Mouse (Mus musculus) cerebellum, adult 11-12 months (tissue): ENCODE measurements around the gene Emilin2.

Experiments
- DNase-seq: peaks from one replicate; pipeline ENCODE4 v3.0.0; 2022

Gene Emilin2

DNA sequence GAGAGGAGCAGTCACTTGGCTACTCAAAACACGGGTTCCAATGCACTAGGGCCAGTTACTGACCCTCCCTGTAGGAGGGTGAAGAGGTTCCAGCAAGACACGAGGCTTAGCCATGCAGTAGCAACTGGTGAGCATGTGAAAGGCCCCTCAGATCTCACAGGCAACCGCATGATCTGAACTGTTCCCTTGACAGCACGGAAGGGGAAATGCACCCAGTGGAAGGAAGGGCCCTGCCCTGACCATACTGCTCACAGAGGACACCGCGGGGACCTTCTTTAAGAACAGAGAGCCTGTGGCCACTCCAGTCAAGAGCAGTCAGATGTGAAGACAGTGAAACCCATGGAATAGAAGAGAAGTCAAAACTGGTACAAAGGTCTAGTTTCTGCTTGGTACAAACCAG, 48.6 kb downstream of the Emilin2 start:
- DNase-seq: no peak

DNA sequence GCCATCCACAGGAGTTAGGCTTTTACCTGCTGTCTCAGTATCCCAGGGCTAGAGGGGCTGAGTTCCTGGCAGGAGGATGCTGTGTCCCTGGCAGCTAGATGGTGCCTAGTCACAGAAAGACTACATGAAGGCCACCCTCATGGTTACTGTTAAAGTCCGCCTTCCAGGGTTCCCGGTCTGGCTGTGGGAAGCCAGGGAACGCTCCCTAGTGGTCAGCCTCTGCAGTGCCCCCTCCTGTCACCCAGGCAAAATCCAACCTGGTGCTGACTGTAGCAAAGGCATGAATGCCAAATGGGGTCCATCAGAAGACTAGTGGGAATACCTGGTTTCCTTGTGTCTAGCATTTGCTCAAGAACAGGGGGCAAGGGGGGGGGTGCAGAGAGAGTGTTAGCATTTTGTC, 51.1 kb downstream of the Emilin2 start:
- DNase-seq: no peak

DNA sequence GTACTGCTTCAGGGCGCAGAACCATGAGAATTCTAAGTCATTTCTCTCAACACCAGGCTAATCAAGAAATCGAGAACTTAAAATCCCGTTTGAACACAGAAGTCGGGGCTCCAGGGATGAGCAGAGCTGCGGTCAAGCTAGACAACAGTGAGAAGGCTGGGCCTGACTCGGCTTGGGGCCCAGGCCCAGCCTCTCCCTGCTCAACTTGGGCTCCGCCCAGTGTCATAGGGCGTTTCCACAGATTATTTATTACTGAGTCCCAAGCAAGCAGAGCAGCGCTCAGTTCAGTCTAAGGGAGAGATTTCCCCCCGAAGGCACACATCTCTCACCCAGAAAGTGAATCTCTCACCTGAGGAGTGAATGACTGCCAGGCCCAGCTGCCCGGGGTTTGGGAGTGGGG, 52.1 kb downstream of the Emilin2 start:
- DNase-seq: no peak

DNA sequence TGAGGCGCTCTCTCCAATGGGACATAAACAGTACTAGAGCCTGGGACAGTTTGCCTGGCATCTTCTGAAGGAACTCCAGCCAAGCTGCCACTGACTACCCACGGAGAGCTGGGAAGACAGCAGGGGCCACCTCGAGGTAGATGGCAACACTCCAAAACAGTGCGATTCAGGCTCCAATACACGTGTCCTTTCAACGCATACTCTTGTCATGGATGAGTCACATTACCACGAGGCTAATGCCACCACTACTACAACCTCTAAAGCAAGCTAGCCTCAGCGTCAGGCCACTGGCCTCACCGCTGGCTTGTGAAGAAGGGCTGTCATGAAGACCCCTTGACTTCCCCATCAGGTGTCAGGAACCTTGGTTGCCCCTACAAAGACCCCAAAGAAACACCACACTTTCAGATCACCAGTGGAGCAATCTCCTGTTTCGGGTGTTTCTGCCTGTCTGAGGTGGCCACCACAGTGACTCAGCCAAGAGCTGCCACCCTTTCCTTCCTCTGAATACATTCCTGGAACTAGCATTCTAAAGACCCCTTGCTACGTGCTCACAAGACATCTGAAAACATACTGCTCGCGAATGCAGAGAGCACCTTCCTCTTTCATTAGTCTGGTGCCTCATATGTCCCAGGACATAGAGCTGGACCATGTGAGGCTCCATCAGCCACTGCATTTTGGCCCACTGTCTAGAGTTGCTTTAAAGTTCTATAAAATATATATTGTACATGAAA, 54.8 kb downstream of the Emilin2 start:
- DNase-seq: no peak

DNA sequence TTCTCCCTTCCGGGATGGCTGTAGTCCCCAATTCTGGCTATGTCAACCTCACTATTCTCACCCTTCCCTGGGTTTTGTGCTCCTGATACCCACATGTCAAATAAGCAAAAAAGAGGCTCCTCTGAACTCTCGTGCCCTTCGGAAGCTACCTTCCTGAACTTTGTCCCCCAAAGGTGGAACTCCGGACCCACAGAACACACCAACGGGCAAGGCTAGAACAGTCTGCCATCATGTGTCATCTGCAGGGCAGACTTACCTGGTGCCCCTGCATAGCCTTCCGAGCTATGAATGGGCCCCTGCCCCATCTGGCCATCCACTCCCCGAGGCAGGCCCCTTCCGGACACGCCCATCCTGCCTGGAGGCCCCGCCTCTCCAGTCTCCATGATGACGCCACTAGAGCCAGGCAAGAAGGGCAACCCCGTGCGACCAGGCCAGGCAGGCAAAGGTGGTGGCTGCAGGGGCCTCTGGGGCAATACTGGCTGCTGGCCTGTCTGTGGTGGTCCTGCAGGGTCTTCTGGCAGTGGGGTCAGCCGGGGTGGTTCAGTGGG, 55.6 kb downstream of the Emilin2 start:
- DNase-seq: no peak

DNA sequence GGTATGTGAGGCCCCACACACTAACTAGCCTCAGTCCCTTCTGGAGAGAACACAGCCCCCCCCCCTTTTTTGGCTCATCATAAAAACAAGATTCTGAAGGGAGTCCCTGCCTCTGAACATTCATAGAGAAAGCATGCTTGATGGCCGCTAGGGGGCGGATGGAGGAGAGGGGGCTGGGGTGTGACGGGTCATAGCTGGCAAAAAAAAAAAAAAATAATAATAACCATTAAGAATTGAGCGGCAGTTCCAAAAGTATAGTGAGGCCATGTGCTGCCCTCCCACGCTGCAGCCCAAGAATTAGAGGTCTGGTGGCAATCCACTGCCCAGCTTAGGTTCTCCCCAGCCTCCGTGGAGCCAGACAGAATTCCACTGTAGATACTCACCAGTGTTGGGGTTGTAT, 57.0 kb downstream of the Emilin2 start:
- no peak for DNase-seq

DNA sequence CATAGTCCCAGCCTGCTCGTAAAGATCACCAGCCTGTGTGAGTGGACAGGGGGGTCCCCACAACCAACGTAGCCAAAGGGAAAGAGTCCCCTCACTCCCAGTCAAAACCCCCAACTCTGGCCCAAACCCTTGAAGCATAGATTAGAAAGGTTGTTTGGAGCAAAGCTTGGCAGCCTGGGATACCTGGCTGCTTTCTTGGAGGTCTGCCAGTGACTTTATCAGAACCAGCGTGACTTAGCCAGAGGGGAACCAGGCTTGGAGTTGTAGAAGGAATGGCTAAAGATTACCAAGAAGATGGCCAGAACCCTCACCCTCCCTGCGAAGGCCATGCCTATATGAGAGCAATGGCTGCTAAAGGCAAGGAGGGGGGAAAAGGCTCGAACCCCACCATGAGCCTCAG, 57.7 kb downstream of the Emilin2 start:
- DNase-seq: no peak

DNA sequence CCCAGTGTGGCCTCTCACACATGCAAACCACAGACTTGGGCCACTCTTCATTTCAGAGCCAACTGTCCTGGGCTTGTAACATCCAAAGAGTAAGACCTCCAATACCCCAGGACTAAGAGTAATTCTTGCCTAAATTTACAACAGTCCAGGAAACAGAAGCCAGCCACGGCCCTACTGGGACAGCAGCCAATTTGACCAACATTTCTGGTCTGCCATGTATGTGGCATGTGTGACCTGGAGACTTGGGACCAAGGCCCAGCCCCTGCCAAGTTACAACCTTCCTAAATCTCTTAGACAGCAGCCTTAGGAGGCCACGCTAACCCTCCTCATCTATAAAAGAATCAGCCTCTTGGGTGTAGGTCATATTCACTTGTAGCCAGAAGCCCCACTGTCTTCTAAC, 58.4 kb downstream of the Emilin2 start:
- no peak for DNase-seq

DNA sequence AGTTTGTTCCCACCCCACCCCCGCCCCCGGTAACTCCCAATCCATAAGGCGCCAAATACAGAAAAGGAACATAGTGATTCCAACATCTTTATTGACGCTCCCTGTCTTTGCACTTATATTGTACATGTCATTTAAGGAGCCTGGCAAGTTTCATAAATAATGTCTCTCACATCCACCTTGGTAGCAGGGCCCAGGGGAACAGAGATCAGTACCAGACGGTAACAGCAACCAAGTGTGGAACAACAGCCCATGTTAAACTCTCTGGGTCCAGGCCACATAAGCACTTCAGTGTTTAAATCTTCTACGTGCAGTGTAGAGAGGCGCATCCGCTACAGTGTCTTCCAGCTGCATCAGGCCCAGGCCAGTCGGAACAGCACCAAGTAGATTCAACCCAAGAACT, 59.7 kb downstream of the Emilin2 start:
- DNase-seq: no peak

DNA sequence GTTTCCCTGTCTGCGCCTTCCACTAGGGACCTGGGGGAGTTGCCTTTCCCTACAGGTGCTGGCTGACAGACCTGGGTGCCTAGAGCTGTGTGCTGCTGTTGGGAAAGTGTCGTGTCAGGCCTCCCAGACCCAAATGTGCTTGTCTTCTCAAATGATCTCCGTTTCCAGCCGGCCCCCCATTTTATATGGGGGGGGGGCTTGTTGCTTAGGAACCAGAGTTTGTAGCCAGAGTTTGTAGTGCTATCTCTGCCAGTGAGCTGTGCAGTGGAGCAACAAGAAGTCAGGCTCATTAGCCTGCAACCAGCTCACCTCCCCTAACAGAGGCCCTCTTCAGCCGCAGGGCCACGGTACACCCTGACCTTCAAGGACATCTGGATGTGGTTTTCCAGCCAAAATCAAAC, 60.2 kb downstream of the Emilin2 start:
- DNase-seq: no peak

DNA sequence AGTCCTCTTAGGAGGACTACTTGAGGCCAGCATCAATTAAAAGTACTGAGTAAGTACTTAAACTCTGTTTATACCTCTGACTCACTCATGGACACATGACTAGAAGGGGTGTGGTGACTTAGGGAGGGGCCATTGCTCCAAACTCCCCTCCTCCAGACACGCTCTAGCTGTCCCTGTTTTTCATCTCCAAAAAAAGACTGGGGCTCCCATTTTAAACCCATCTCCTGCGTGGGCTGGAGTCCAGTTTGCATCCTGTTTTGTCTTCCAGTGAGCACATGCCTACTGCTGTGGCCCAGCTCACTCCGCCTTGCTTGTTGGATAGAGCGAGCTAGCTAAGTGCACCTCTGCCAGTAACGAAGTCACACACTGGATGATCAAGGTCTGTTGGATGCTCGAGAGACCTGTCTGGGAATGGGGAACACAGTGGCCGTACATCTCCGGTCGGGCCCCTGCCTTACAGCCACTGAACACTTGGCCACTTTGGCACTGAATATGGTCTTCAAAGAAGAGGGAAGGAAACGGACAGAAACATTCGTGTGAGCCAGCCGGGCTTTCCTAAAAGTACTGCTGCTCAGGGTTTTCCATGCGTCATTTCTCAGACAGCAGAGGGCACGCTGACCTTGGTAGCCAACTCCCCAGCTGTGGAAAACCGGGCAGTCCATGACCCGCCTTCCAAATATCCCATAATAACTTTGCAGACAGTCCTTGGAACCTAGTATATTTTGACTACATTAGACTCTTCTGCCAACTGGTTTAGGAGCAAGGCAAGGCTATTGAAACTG, 60.8 kb downstream of the Emilin2 start:
- DNase-seq: no peak

DNA sequence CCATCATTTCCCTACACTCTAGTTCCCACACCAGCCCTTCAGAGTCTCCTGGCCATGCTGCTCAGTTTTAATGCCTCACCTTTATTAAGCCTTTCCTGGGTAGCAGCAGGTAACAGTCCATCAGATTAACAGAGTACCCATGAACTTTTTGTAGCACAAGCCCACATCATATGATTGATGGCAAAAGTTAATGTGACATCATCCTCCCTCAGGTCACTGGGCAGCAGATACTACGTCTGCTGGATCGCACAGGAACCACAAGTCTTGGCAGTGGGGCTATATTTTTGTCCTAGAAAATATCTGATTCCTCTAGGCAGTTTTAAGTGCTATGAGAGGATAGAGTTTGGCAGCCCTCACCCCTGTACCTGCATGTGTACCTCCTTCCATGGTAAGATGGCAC, 61.7 kb downstream of the Emilin2 start:
- no peak for DNase-seq

DNA sequence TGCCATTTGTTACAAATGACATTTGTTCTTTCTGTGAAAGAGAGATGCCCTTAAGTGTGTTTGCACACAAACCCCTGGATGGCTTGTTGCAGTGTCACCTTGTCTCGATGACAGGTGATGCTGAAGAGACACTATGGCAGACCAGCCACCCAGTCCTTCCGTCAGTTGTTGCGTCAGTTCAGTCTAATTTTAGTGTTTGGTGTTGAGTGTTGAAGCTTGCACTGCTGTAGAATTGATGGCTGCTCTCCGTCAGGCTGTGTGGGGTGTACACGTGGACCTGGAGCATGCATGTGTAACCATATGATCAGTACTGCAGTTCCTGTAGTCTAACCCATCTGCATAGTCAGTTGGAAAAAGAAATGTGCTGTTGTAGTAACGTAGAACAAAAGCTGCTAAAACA, 62.8 kb downstream of the Emilin2 start:
- no peak for DNase-seq

DNA sequence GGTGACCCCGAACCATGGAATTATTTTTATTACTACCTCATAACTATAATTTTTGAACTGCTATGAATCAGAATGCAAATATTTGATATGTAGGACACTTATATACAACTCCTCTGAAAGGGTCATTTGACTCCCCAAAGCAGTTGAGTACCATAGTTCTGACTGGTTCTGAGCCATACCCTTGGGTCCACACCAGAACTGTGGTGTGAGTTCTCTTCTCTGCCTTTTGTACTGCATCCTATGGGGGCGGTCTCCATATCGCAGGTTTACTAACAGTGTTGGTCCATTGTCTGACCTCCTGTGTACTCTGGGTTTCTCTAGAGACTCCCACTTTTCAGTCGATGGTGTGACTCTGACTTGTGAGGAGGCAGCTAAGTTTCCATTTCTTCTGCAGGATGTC, 65.8 kb downstream of the Emilin2 start:
- DNase-seq: no peak

DNA sequence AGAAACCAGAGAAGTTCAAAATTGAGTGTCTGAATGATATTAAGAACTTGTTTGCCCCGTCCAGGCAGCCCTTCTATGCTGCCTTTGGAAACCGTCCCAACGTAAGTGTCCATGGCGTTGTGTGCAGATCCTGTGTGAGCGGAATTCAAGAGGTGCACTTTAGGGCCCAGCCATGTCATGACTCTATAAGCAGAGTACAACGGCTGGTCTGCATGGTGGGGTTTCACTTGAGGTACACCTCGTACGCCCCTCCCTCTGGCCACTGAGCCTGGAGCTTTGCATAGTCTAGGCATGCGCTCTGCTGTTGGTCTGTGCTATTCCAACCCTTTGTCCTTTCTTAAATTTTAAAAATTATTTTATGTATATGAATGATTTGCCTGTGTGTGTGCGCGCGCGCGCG, 66.6 kb downstream of the Emilin2 start:
- DNase-seq: no peak

DNA sequence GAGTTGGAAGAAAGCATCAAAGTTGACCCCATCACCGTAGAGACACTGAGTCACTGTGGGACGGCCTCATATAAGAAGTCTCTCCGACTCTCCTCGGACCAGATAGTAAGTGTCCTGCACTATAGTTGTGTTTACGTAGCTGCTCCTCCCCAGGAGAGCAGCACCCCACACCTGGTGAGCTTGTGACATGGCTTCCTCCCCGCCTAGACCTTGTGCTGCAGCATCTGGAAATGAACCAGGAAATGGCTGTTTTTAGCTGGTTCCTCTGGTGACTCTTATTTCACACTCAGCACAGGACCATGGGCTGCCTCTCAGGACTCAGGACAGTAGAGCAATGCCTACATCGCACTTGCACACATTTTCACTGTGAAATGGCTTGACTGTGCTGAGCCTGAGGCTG, 69.1 kb downstream of the Emilin2 start:
- DNase-seq: no peak

DNA sequence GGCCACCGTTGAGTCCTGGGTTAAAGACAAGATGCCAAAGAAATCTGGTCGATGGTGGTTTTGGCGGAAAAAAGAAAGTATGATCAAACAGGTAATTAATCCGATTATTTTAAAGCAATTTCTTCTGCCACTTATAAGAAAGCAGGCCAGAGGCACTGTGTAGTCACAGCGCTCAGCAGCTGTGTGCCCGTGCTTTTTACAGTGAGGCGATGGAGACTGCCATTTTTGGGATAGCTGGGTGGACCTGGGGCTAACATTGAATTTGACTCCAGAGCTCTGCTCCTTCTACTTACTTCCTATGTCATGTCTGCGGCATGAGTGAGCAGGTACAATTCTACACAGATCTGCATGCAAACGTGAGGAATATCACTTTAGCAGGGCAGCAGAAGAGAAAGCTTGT, 71.0 kb downstream of the Emilin2 start:
- DNase-seq: no peak

DNA sequence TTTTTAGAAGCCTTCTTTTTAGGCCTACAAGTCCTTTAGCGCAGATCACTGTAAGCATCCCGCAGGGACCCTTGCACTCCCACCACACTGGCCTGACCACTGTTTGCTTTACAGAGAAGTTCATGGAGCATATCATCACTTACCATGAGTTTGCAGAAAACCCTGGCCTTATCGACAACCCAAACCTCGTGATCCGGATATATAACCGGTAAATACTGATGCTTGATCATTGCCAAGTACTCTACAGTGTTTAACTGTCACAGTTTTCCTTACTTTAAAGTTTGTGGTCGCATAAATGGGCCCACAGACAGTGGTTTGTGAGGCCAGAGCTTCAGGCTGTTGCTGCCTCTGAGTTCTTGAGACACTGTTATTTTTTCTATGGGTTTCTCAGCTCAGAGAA, 73.3 kb downstream of the Emilin2 start:
- no peak for DNase-seq

DNA sequence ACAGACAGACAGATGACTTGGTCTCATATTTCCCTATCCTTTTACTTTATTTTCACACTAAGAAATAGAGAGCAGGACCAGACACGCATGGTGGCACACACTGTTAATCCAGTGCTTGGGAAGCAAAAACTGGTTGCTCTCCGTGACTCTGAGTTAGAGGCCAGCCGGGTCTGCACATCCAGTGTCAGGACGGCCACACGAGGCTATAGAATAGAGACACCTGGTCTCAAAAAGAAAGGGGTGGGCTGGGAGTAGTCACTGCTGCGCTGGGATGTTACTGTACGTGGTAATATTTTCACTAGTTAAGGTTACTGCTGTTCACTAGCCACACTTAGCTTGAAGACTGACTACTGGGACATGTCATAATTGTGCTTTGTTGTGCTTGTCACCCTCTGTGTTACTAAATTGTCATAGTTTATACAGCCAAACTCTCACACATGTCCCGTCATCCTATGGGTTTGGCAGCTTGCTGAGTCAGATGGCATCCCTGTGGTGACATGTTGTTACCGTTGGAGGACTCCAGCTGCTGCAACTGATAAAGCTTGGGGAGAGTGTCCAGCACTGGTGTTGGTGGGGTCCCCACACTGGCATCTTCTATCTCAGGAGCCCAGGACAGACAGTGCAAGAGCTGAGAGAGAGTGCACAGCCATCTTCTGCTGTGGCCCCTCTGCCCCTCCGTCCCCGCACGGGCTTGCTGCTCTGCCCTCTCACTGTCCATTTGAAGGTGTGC, 76.4 kb downstream of the Emilin2 start:
- no peak for DNase-seq

DNA sequence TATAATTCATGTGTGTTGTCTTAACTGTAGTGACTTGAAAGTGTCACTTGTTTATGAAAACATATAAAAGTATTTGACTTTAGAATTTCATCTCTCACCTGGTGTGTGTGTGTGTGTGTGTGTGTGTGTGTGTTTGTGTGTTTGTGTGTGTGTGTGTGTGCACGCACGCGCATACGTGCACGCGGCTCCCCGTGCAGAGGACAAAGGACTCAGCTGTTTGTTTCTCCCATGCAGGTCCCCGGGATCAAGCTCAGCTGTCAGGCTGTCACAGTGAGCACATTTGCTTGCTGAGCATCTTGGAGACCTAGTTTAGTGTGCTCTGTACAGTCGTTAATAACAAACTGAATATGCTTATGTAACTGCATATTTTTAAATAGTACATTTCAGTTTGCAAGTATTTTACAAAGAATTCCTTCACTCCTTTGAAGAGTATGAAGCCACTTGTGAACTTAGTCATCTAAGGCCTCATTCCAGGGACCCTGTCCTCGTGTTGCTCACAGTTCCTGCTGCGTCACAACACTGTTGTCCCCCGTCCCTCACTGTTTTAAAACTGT, 77.7 kb downstream of the Emilin2 start:
- DNase-seq: no peak

DNA sequence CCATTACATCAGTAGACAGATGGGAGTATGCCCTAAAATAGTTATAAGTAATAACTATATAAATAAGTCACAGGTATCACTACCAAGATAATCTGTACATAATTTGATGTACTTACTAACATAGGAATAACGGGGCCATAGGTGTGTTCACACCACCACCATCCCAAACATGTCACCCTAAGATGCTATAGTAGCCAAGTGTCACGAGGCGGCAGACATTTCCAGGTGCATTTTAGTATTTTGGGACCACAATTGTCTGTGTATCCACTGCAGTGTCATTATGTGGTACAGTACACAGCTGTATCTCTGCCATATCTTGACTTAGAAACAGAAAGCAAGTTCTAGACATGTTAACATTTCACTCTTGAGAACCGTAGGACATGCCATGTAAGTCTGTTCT, 78.6 kb downstream of the Emilin2 start:
- DNase-seq: no peak

DNA sequence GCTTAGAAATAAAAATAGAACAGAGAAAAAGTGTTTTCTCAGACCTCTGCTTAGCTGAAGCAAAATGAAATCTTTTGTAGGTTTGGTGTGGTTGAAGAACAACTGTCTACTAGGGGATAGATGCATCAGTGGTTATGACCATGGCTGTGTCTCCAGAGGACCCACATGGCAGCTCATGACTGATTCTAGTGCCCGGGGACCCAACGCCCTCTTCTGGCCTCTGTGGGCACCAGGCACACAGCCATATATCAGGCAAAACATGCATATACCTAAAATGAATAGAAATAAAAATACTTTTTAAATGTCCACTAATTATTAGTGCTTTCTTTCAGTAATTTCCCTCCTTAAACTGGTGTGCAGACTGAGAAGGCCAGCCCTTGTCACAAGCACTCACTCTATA, 79.8 kb downstream of the Emilin2 start:
- no peak for DNase-seq

DNA sequence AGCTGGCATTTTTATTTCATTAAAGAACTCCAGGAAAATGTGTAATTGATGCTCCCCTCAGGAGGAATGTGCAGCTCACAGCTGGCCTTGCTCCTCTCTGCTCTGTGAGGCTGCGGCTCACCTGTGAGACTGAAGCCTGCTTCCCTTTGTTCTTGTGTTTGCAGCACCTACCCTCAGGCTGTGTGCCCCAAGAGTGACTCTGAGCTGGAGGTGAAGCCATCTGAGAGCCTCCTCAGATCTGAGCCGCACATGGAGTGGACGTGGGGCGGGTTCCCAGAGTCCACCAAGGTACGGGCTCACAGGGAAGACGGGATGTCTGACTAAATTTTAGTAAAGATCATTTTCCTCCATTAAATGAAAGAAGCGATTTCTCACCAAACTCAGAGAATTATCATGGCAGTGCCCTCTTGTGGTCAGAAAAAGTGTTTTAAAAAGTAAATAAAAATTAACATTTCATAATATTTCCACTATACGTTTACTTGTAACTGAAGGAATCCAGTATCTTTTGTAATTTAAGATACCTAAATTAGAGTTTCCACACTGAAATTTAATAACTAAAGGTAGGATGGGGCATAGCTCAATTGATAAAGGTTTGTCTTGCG, 81.6 kb downstream of the Emilin2 start:
- DNase-seq: no peak
